Mouse (Mus musculus) layer of hippocampus, adult 18-20 months (tissue): ENCODE results near the gene Adk. TPM values are rescaled to one million over a fixed set of nuclear protein-coding genes. Genes with fewer than 3 reads are reported as not detected.
"Not testable (repeated sequence)": the region's sequence is repeated elsewhere in the genome, so short reads cannot be mapped to it uniquely, and the experiment has no call there.

Source experiments
- DNase-seq, 2 experiments: peaks; one replicate each; pipeline ENCODE4 v3.0.0; 2022; ENCODE audit warnings: low spot score in 2 of 2
- total RNA-seq, 2 experiments: library from RNA; stranded (reverse); gene quantifications; 2 replicates each; pipeline ENCODE4 v1.2.3; 2021

Adk gene
- total RNA-seq, 2 experiments from 2014 or later, result 64.2 to 69.7 TPM

DNA sequence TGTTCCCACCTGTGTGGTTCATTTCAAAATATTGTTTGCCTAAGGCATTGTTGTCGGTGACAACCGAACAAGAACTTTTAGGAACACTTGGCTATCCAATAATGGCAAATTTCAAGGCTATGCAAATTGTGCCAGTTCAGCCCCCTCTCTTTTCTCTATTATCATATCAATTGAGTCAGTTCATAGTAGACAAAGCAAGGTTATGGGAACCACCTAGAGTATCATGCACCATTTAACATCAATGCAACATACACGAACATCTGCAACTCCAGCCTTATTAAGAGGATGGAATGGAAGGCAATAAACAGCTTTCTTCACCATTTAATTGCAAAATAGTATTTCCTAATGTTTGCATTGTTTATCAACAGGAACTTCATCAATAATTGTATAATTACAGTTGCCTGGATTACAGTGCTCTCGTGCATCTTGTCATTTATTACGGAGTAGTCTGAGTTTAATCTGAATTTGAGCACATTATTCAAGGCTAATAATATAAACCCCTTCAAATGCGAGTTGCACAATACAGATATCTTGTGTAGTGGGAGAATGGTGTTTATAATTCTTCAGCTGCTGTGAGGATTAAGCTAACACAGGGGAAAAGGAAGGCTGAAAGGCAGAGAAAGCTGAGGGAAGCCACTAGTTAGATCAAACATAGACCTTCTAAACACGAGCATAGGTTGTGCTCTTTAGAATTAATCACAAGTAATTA lies 358.5 kb downstream of the Adk start:
- DNase-seq, result no peak

- no peak for DNase-seq
Observed at GRCm38 (mm10) chr14:21411524-21411923, 359.1 kb downstream of the Adk start.

DNA sequence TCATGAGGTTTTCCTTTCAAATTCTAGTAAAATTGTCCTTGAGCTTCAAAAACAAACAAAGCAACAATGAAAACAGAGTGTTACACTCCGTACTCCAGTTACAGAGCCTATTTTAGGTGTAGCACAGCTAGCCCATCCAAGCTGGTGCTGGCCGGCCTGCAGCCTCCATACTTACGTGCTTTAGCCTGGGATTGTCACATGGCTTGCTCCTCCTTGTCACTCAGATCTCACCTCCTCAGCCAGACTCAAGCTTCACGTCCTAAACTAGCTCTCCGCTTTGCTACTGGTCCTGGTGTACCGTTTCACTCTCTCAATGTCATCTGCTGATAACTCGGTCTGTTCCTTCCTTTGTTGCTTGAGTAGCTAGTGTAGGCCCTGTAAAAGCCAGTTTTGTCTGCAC lies 366.0 kb downstream of the Adk start:
- DNase-seq, result no peak

GRCm38 (mm10) chr14:21427369-21427768 lies 375.0 kb downstream of the Adk start:
- no peak for DNase-seq

DNA sequence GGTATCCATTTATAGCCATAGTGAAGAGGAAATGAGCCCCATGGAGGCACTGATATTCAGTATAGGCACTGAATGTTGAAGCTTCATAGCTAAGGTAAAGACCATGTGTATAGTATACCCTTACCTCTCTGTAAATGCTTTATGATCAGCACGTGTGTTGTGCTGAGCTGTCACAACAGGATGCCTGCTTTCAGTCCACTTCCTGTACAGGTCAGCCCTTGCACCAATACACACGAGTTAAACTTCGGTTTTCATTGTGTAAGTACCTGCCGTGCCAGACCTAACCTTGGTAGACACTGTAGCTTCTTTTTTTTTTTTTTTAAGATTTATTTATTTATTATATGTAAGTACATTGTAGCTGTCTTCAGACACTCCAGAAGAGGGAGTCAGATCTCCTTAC lies 381.0 kb downstream of the Adk start:
- DNase-seq, result no peak

GRCm38 (mm10) chr14:21433995-21434394 lies 381.6 kb downstream of the Adk start:
- DNase-seq, result no peak

DNA sequence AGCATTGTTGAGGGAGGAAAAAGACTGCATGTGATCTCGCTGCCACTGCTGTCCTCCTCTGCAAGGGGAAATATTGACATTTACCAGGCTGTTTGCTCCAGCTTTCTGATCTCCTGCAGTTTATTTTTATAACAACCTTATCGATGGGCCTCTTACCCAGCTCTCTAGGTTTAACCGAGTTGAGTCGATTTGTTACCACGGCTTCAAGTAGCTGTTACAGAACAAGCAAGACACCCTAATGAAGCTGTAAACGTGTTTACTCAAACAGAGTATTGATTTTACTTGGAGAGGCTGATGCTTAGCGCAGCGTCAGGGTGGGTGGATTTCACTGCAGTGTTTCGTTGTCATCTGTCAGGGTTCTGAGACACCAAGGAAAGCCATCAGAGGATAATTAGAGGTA lies 382.3 kb downstream of the Adk start:
- DNase-seq, result peak in 1 of 2 experiments; percentile 29

DNA sequence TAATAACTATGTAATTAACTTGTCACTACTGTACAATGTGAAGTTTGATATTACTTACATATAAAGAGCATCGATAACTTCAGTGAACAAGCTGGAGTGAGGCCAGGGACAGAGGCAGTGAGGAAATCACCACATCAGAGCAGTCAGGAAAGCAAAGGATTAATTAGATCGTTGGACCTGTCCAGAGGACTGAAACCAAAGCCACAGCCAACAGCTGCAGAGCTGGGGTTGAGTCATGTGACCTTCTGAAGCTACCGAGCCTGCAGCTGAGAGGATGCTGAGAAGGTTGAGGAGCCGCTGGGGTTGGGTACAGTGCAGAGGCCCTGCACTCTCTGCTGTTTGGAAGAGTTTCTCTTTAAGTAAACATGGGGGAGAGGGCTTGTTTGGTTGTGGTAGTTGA lies 387.4 kb downstream of the Adk start:
- DNase-seq, result no peak

- no peak for DNase-seq
Observed at GRCm38 (mm10) chr14:21440526-21440925, 388.2 kb downstream of the Adk start.

DNA sequence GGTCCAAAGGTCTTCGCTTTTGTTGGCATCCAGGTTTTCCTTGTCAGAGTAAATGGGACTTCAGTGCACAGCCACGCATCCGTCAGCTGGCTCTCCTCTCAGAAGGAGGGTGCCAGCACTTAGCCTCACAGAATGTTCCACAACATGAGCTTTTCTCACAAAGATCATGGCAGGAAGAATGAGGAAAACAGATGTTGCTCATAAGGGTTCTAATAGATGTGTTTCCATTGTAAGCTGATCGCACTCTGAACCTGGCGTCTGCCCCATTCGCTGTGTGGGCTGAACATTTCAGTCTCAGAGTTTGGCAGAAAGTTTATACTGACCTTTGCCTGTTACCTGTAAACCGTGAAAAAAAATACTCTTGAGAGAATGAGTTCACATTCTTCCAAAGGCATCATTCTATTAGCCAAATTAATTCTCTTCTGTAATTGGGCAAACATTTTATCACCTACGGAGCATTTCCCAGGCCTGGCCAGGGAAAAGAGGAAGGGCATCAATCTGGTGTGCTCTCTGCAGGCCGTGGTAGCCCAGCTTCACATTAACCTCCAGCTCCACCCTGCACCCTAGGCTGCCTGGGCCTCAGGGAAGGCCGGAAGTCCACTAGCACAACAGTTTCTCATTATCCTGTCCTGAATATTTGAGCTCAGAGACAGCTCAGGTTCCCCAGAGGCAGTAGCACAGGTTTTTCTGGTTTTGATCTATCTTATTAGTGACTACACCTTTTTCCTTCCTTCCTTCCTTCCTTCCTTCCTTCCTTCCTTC lies 389.6 kb downstream of the Adk start:
- no peak for DNase-seq

DNA sequence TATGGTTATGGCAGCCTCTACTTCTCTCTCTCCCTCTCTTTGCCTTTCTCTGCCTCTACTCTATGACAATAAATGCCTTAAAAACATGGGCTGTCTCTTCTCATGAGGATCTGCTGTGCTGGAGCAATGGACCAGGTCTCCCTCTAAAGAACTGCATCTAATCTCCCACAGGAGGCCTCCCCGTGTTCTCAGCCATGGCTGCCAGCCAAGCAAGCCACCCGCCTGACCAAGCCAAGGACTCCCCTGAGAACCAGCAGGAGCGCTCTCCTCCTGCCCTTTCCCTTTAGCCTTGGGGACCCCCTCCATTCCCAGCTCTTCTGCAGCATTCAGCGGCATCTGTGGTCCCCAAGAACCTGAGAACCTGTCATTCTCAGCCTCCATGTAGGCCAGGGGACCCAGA lies 400.2 kb downstream of the Adk start:
- DNase-seq, result no peak

DNA sequence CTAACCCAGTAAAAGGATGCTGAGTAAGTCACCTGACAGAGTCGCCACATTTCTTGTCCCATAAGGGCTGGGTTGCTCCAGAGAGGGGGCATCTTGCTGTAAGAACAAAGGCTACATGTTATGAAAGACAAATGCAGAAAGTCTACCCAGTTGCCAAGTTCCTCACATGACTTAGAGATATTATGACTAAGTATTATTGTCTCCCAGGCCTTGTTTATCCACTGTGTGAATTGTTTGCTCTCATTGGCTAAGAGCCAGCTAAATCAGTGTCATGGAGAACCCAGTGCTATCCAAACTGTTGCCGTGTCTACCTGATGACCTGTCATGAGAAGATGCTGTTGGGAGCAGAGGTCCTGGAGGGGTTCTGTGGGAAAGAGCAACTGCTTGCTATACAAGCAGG lies 401.5 kb downstream of the Adk start:
- DNase-seq, result no peak

DNA sequence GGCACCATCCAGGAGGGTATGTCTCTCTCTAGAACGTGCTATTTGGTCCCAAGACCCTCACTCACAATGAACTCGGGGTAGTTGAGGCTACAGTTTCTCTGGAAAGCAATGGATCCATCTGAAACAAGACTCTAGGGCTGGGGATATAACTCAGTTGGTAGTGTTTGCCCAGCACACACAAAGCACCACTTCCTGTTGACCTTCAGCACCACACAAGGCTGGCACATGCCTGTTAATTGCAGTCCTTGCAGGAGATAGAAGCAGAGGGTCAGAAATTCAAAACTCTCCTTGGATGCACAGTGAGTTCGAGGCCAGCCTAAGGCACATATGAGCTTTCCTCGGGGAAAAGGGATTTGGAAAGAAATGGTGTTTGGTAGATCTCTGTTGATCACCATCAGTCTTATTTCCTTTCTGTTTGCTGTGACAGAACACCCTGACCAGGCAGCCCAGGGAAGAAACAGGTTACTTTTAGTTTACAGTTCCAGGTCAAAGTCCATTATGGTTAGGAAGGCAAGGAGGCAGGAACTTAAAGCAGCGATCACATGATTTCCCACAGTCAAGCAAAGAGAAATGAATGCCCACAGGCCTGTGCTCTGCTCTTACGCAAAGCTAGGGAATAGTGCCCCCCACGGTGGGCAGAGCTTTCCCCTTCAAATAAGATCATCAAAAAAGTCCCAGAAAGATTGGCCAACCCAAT lies 403.4 kb downstream of the Adk start:
- DNase-seq, result no peak

- no peak for DNase-seq
Observed at GRCm38 (mm10) chr14:21456526-21456925, 404.2 kb downstream of the Adk start.

DNA sequence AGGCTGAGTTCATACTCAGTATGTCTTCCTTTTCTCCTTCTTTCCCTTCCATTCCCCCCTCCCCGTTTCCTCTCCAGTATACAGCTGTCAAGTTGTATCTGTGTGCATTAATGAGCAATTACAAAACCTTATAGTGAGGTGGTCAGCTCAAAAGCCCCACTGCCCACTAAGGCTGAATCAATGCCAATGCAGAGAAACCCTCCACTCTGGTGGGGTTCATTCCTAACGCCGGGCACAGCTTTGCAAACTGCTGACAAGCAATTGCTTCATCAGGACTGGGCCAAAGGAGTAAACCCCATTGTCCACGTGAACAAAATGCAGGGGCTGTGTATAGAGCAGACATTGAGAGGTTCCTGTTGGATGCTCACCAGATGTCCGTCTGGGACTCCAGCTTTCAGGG lies 405.5 kb downstream of the Adk start:
- DNase-seq, result no peak

DNA sequence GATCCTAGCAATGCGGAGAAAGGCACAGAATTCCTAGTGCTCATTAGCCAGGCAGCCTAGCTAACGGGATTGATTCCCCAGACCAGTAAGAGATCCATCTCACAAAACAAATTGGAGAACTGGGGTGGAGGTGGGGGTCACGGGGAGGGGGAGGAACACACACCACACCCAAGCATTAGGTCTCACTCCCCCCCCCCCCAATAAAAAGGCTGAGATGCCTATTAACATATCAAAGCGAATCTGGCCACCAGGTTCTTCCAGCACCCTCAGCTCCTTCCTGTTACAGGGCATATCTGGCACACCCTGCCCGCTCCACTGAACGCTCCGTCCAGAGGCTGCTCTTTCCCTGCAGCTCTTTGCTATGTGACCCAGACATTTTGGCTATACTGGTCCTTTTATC lies 406.3 kb downstream of the Adk start:
- no peak for DNase-seq

GRCm38 (mm10) chr14:21459163-21459562 lies 406.8 kb downstream of the Adk start:
- DNase-seq, result no peak

DNA sequence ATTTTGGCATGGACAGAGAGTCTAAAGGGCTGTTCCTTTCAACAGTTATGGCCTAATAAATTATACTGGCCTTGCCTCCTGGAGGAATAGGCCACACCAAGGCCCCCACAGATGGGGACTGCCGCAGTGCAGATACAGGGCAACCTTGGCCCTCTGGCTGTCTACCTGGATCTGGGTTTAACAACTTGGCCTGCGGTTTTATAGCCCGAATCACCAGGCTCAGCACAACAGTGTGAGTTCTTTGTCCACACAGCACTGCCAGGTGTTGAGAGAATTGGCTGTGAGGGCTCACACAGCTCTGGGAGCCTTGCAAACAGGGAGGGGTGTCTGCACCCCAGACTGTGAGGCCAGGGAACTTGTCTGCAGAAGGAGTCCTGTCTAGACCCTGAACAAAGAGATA lies 410.0 kb downstream of the Adk start:
- DNase-seq, result no peak

GRCm38 (mm10) chr14:21463117-21463712 lies 410.8 kb downstream of the Adk start:
- DNase-seq, result no peak

DNA sequence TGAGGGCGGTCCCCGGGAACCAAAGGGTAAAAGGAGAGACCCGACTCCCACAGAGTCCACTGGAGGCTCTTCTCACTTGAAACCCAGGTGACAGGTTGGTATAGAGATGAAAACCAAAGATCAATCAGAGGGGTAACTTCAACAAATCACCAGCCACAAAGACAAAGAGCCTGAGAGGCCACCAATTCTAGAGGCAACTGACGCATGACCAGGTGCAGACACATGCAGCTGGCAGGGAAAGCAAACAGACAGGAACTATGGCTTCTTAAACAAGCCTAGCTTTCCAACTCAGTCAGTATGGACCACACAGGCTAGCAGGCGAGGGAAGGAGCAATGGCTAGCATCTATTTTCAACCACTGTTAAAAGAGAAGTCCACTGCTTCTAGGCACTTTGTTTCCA lies 418.0 kb downstream of the Adk start:
- no peak for DNase-seq

GRCm38 (mm10) chr14:21471975-21472374 lies 419.6 kb downstream of the Adk start:
- no peak for DNase-seq

DNA sequence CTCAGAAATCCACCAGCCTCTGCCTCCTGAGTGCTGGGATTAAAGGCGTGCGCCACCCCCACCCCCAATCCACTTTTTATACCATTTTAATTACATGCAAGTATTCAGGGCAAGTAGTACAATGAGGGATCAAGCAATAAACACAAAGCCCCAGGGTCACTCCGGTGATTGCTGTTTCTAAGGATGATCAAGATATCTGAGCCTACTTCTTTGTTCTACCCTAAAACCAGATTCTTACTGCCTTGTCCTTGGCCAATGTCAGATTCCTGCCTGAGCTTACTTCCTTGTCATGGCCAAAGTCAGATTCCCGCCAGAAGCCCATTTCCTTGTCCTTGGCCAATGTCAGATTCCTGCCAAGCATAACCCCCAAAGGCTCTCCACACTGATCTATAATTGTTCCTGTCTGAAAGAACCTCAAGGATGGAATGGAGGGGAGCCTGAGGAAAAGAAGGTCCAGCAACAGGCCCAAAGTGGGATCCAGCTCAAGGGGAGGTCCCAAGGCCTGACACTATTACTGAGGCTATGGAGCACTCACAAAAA lies 422.3 kb downstream of the Adk start:
- not testable (repeated sequence) for DNase-seq
